Mouse (Mus musculus) forebrain, postnatal 0 days (tissue): ENCODE measurements at regions not wholly inside any gene's neighbourhood (a gene's known extent, or its start where the extent isn't known, plus 50 kb on each side); places are given as distances from the start of the nearest gene placed in this dataset.

Source experiments
- ATAC-seq: fragments of 200-750 bp; cut with Nextera tagmentation; 2 replicates; pipeline ENCODE4 v1.8.0; 2017; ENCODE audit warnings: mild to moderate bottlenecking, moderate library complexity
- DNase-seq: peaks from one replicate; pipeline ENCODE4 v3.0.0-alpha.2; 2015
- H3K27ac ChIP-seq: fragments of 300-500 bp; sonication (generic); 2 replicates; pipeline ENCODE4 v1.5.1; 2014; ENCODE audit warnings: low read depth, mild to moderate bottlenecking, antibody characterized with exemption, low read length, moderate library complexity, mixed read lengths
- H3K27me3 ChIP-seq: fragments of 300-500 bp; sonication (generic); 2 replicates; pipeline ENCODE4 v1.6.1; 2014; ENCODE audit warnings: mild to moderate bottlenecking, low read length, mixed read lengths; ENCODE audit not compliant: insufficient read depth
- H3K36me3 ChIP-seq: fragments of 300-500 bp; sonication (generic); 2 replicates; pipeline ENCODE4 v1.6.1; 2014; ENCODE audit warnings: mild to moderate bottlenecking, moderate library complexity; ENCODE audit not compliant: insufficient read depth
- H3K4me1 ChIP-seq: fragments of 300-500 bp; sonication (generic); 2 replicates; pipeline ENCODE4 v1.6.1; 2014; ENCODE audit warnings: antibody characterized with exemption; ENCODE audit not compliant: insufficient read depth
- H3K4me2 ChIP-seq: fragments of 300-500 bp; sonication (generic); 2 replicates; pipeline ENCODE4 v1.6.1; 2014; ENCODE audit warnings: low read depth, mild to moderate bottlenecking, moderate library complexity
- H3K4me3 ChIP-seq: fragments of 300-500 bp; sonication (generic); 2 replicates; pipeline ENCODE4 v1.5.1; 2014; ENCODE audit warnings: low read depth, low read length, mixed read lengths
- H3K9ac ChIP-seq: fragments of 300-500 bp; sonication (generic); 2 replicates; pipeline ENCODE4 v1.6.1; 2014; ENCODE audit warnings: mild to moderate bottlenecking
- H3K9me3 ChIP-seq: fragments of 300-500 bp; sonication (generic); 2 replicates; pipeline ENCODE4 v1.6.1; 2016; ENCODE audit warnings: low read length
- CTCF ChIP-seq: sonication (generic); IDR thresholded peaks from 2 replicates; pipeline ENCODE4 v1.5.1; 2016; ENCODE audit warnings: antibody characterized with exemption, control low read depth, low read depth
- WGBS: fragments of 180-500 bp; shearing (Covaris S2); extraction: QIAGEN DNeasy Blood & Tissue Kit; methylation state at CpG from one replicate; pipeline ENCODE4 v1.1.7; 2014; 5-methylcytosine and 5-hydroxymethylcytosine counted together

GRCm38 (mm10) chr2:142539980-142540379, 361.4 kb downstream of the Kif16b start:
- no peaks in the 10 kb centered on the region for H3K4me1 ChIP-seq
- no peak for TF ChIP-seq CTCF
- no peaks in the 10 kb centered on the region for H3K27me3 ChIP-seq
- no peaks in the 10 kb centered on the region for H3K36me3 ChIP-seq
- H3K9ac ChIP-seq: no peak overlapping the region
- no peaks in the 10 kb centered on the region for H3K9me3 ChIP-seq
- 84% methylated on average over 1 of the region's 1 CpGs for WGBS
- DNase-seq (no peak), ATAC-seq (no peak)
- H3K27ac ChIP-seq: no peak overlapping the region
- no peak overlapping the region for H3K4me2 ChIP-seq
- H3K4me3 ChIP-seq: no peak overlapping the region

GRCm38 (mm10) chr2:142533555-142533954, 367.8 kb downstream of the Kif16b start:
- Histone ChIP-seq H3K4me2 (no peak overlapping the region), H3K9ac (no peak overlapping the region), H3K27ac (no peak overlapping the region), H3K36me3 (no peaks in the 10 kb centered on the region), H3K4me1 (no peaks in the 10 kb centered on the region), H3K27me3 (no peaks in the 10 kb centered on the region), H3K4me3 (no peak overlapping the region), H3K9me3 (no peaks in the 10 kb centered on the region)
- no peak for DNase-seq
- no peak for TF ChIP-seq CTCF
- 94% methylated on average over 8 of the region's 8 CpGs for WGBS
- ATAC-seq: no peak

- Histone ChIP-seq H3K9me3 (no peaks in the 10 kb centered on the region), H3K27me3 (no peaks in the 10 kb centered on the region), H3K4me1 (no peaks in the 10 kb centered on the region), H3K36me3 (no peaks in the 10 kb centered on the region), H3K4me3 (no peak overlapping the region), H3K9ac (no peak overlapping the region), H3K27ac (no peak overlapping the region), H3K4me2 (no peak overlapping the region)
- no peak for TF ChIP-seq CTCF
- DNase-seq: no peak
- 79% methylated on average over 5 of the region's 5 CpGs for WGBS
- no peak for ATAC-seq
Measured at GRCm38 (mm10) chr2:142522471-142522870, 378.9 kb downstream of the Kif16b start.

GRCm38 (mm10) chr2:142517731-142518130, 383.6 kb downstream of the Kif16b start:
- WGBS: 76% methylated on average over 3 of the region's 3 CpGs
- Histone ChIP-seq H3K27ac (no peak overlapping the region), H3K4me1 (no peaks in the 10 kb centered on the region), H3K4me3 (no peak overlapping the region), H3K4me2 (no peak overlapping the region), H3K27me3 (no peaks in the 10 kb centered on the region), H3K36me3 (no peaks in the 10 kb centered on the region), H3K9ac (no peak overlapping the region), H3K9me3 (no peaks in the 10 kb centered on the region)
- TF ChIP-seq CTCF: no peak
- ATAC-seq (no peak), DNase-seq (no peak)

GRCm38 (mm10) chr2:142505216-142505615, 396.1 kb downstream of the Kif16b start:
- H3K4me1 ChIP-seq: no peaks in the 10 kb centered on the region
- no peak for TF ChIP-seq CTCF
- H3K4me2 ChIP-seq: no peak overlapping the region
- H3K36me3 ChIP-seq: no peaks in the 10 kb centered on the region
- DNase-seq (no peak), ATAC-seq (no peak)
- no peak overlapping the region for H3K9ac ChIP-seq
- H3K27ac ChIP-seq: no peak overlapping the region
- no peaks in the 10 kb centered on the region for H3K27me3 ChIP-seq
- H3K4me3 ChIP-seq: no peak overlapping the region
- H3K9me3 ChIP-seq: no peaks in the 10 kb centered on the region
- 94% methylated on average over 1 of the region's 1 CpGs for WGBS
